Mouse (Mus musculus): ENCODE measurements around the gene Rai2. TPM values are rescaled to one million over a fixed set of nuclear protein-coding genes. Genes with fewer than 3 reads are reported as not detected.

Gene Rai2
- polyA plus RNA-seq, 1 experiment from 2014 or later = 2.8 TPM

DNA sequence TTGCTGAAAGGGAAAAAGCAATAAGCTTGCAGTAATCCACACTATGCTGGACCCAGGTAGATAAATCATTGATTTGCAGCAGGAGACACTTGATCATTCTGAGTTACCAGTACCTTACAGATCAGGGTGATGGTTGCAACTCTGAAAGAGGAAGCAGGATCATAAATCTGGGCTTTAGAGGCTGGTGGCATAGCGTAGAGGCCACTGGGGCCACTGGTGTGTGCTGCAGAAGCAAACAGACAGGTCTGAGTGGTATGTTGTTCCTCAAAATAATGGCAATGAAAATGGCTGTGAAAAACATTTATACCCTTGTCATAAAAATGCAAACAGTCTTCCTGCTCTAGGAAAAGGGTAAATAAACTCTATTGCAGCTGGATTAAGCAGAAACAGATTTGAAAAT lies 9.4 kb downstream of the Rai2 start:
- ATAC-seq (ENCODE audit: insufficient read depth) = no peak
- no peak overlapping the region for H3K9ac ChIP-seq
- 78% methylated on average over 1 of the region's 1 CpGs for WGBS
- no peak overlapping the region for H3K4me2 ChIP-seq
- no peaks in the 10 kb centered on the region for H3K4me1 ChIP-seq (ENCODE audit: insufficient read depth)
- H3K27me3 ChIP-seq (ENCODE audit: insufficient read depth, low read length) = peaks cover 4% of the 10 kb centered on the region; the same call in 1 of the 2 replicates
- DNase-seq = no peak
- no peaks in the 10 kb centered on the region for H3K9me3 ChIP-seq (ENCODE audit: low read depth, low read length)
- H3K36me3 ChIP-seq (ENCODE audit: insufficient read depth) = no peaks in the 10 kb centered on the region
- no peak overlapping the region for H3K4me3 ChIP-seq (ENCODE audit: low read depth, low read length)
- TF ChIP-seq CTCF (IDR thresholded peaks at IDR 0.05; ENCODE audit: low read depth) = no peak
- no peak overlapping the region for H3K27ac ChIP-seq (ENCODE audit: low read depth)

DNA sequence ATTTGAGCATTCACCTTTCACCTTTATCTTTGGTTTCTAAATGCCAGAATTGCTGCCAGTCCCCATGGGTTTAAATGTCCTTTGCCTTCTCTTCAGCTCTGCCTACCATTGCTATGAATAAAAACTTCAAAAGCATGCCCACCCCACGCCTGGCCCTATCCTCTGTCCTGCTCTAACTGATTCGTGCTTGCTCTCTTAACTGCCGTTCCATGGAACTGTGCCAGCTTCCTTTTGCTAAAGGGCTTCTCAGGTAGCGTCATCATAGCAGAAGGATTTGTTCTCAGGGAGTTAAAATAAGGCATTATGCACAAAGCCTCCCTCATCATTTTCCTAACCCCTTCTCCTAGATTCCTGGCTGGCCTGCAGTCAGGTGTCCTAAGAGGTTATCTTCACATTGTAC lies 11.6 kb downstream of the Rai2 start:
- H3K36me3 ChIP-seq (ENCODE audit: insufficient read depth) = no peaks in the 10 kb centered on the region
- 51% methylated on average over 4 of the region's 4 CpGs for whole genome bisulfite sequencing
- no peaks in the 10 kb centered on the region for H3K4me1 ChIP-seq (ENCODE audit: insufficient read depth)
- no peak overlapping the region for H3K9ac ChIP-seq
- H3K27ac ChIP-seq (ENCODE audit: low read depth) = no peak overlapping the region
- no peaks in the 10 kb centered on the region for H3K9me3 ChIP-seq (ENCODE audit: low read depth, low read length)
- no peak overlapping the region for H3K4me3 ChIP-seq (ENCODE audit: low read depth, low read length)
- H3K4me2 ChIP-seq = no peak overlapping the region
- DNase-seq (peak; percentile 14), ATAC-seq (ENCODE audit: insufficient read depth) (no peak)
- no peaks in the 10 kb centered on the region for H3K27me3 ChIP-seq (ENCODE audit: insufficient read depth, low read length)
- TF ChIP-seq CTCF (IDR thresholded peaks at IDR 0.05; ENCODE audit: low read depth) = no peak

DNA sequence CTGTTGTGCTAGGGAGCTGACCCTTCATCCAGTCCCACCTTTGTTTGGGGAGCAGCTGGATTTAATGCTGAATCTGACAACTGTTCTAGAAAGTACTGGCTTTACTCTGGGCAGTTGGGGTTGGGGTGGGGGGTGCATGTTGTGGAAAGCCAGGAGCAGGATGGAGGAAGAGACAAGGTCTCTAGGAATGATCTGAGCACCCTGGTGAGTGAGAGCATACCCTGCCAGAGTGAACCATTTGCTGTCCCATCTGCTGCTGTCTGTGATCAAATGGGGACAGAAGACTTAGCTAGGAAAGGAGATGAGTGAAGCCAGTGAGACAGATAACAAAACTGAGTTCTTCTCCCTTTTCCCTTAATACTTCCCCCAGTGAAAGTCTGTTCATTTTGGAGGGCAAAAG lies 13.2 kb downstream of the Rai2 start:
- H3K9me3 ChIP-seq (ENCODE audit: low read depth, low read length) = no peaks in the 10 kb centered on the region
- ATAC-seq (ENCODE audit: insufficient read depth) (no peak), DNase-seq (no peak)
- TF ChIP-seq CTCF (IDR thresholded peaks at IDR 0.05; ENCODE audit: low read depth) = no peak
- no peaks in the 10 kb centered on the region for H3K4me1 ChIP-seq (ENCODE audit: insufficient read depth)
- H3K4me3 ChIP-seq (ENCODE audit: low read depth, low read length) = no peak overlapping the region
- no peak overlapping the region for H3K27ac ChIP-seq (ENCODE audit: low read depth)
- no peaks in the 10 kb centered on the region for H3K27me3 ChIP-seq (ENCODE audit: insufficient read depth, low read length)
- no peak overlapping the region for H3K4me2 ChIP-seq
- no peaks in the 10 kb centered on the region for H3K36me3 ChIP-seq (ENCODE audit: insufficient read depth)
- H3K9ac ChIP-seq = no peak overlapping the region

DNA sequence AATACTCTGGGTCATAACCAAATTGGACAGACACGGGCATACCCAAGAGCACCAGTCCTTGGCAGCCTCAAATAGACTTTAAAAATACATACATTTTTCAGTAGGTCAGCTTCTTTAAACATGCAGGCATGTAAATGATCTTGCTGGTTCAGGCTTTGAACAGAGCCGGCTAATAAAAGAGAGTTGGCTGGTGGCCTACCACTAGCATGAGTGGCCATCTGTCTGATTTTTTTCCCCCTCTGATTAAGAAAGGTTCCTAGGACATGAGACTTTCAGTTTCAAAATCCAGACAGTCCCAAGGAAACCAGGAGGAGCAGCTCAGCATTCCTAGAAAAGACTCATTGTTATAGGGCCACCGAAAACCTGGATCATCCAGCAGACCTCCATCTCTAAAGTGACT lies 15.0 kb downstream of the Rai2 start:
- WGBS = 73% methylated on average over 3 of the region's 3 CpGs
- Histone ChIP-seq H3K27me3 (ENCODE audit: insufficient read depth, low read length) (no peaks in the 10 kb centered on the region), H3K4me3 (ENCODE audit: low read depth, low read length) (no peak overlapping the region), H3K27ac (ENCODE audit: low read depth) (no peak overlapping the region), H3K36me3 (ENCODE audit: insufficient read depth) (no peaks in the 10 kb centered on the region), H3K4me1 (ENCODE audit: insufficient read depth) (no peaks in the 10 kb centered on the region), H3K9me3 (ENCODE audit: low read depth, low read length) (no peaks in the 10 kb centered on the region), H3K4me2 (no peak overlapping the region), H3K9ac (no peak overlapping the region)
- no peak for TF ChIP-seq CTCF (IDR thresholded peaks at IDR 0.05; ENCODE audit: low read depth)
- ATAC-seq (ENCODE audit: insufficient read depth) = no peak
- no peak for DNase-seq

DNA sequence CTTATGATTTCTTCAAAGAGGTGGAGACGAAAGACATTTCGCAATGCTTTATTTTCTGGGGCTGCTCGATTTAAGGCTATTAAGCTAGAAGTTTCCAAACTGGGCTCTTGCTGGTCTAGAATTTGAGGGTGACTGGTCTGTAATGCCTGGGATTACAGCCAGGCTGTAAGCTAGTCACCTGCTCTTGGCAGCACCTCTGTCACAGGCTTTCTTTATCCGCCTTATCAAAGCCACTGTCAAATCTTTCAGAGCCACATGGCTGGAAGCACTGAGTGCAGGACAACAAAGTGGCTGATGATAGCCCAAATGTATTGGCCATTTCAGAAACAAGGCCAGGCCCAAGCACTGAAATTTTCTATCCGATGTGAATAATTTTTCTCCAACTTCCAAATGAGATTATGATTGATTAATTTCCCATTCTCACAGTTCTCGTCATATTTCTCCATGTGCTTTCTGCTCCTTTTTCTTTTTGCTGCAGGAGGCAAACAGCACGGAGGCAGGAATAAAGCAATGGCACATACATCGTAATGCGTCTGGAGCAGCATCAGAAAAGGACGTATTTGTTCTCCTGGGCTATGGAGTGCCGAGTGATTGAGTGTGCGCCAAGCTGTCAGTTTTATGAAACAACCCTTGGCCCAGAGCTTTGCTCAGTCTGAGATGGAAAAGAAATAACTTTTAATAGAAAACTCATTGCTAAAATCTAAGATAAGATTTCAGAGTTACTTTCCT lies 16.9 kb downstream of the Rai2 start:
- ATAC-seq (ENCODE audit: insufficient read depth) = peak; percentile 89; the same call in 1 of the 2 replicates
- no peak overlapping the region for H3K4me2 ChIP-seq
- H3K9ac ChIP-seq = no peak overlapping the region
- no peaks in the 10 kb centered on the region for H3K9me3 ChIP-seq (ENCODE audit: low read depth, low read length)
- H3K27ac ChIP-seq (ENCODE audit: low read depth) = no peak overlapping the region
- 0 out of 2 replicates have a peak, but pooled peaks cover 2% of the 10 kb centered on the region for H3K27me3 ChIP-seq (ENCODE audit: insufficient read depth, low read length)
- 50% methylated on average over 12 of the region's 12 CpGs for WGBS
- DNase-seq = peak; percentile 61
- no peak overlapping the region for H3K4me3 ChIP-seq (ENCODE audit: low read depth, low read length)
- H3K36me3 ChIP-seq (ENCODE audit: insufficient read depth) = no peaks in the 10 kb centered on the region
- TF ChIP-seq CTCF (IDR thresholded peaks at IDR 0.05; ENCODE audit: low read depth) = no peak
- H3K4me1 ChIP-seq (ENCODE audit: insufficient read depth) = no peaks in the 10 kb centered on the region

DNA sequence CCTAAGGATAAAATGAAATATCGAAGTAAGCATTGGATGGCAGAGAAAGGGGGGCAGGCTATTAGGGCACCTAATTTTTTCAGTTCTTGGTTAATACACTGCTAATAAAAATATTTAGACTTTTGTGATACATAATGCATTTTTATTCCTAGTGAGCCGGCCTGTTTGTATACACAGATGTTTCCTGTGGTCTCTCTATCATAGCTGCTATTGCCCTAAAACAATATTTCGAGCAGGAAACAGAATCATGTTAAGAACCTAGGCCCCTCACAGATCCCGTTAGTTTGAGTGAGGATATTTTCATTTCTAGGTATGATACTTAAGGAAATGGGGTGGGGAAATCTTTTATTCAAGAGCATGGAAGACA lies 17.4 kb downstream of the Rai2 start:
- Histone ChIP-seq H3K4me3 (ENCODE audit: low read depth, low read length) (no peak overlapping the region), H3K9ac (no peak overlapping the region), H3K9me3 (ENCODE audit: low read depth, low read length) (no peaks in the 10 kb centered on the region), H3K27ac (ENCODE audit: low read depth) (no peak overlapping the region), H3K4me2 (no peak overlapping the region), H3K4me1 (ENCODE audit: insufficient read depth) (no peaks in the 10 kb centered on the region), H3K27me3 (ENCODE audit: insufficient read depth, low read length) (0 out of 2 replicates have a peak, but pooled peaks cover 2% of the 10 kb centered on the region), H3K36me3 (ENCODE audit: insufficient read depth) (no peaks in the 10 kb centered on the region)
- ATAC-seq (ENCODE audit: insufficient read depth) = peak; percentile 52; the same call in 1 of the 2 replicates
- WGBS = 38% methylated on average over 4 of the region's 4 CpGs
- TF ChIP-seq CTCF (IDR thresholded peaks at IDR 0.05; ENCODE audit: low read depth) = no peak
- peak; percentile 35 for DNase-seq

DNA sequence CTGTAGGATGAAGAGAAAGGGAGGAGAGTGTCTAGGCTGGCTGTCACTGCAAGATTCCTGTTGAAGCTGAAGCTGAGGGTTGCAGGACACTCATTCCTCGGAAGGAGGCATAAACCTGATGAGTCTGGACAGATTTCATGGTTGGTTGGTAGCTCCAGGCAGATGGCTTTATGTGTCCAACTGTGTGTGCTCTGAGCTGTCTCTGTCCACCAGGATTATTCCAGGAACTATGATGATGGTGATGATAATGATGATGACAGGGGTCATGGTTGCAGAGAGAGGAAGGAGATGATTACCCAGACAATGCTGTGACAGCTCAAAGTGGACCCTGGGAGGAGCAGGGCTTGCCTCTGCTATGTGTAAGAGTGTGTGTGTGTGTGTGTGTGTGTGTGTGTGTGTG lies 22.5 kb downstream of the Rai2 start:
- no peaks in the 10 kb centered on the region for H3K36me3 ChIP-seq (ENCODE audit: insufficient read depth)
- H3K27me3 ChIP-seq (ENCODE audit: insufficient read depth, low read length) = 0 out of 2 replicates have a peak, but pooled peaks cover 2% of the 10 kb centered on the region
- DNase-seq (no peak), ATAC-seq (ENCODE audit: insufficient read depth) (no peak)
- no peak overlapping the region for H3K4me2 ChIP-seq
- H3K27ac ChIP-seq (ENCODE audit: low read depth) = no peak overlapping the region
- no peak overlapping the region for H3K9ac ChIP-seq
- whole genome bisulfite sequencing = 68% methylated on average over 1 of the region's 1 CpGs
- no peaks in the 10 kb centered on the region for H3K9me3 ChIP-seq (ENCODE audit: low read depth, low read length)
- H3K4me1 ChIP-seq (ENCODE audit: insufficient read depth) = no peaks in the 10 kb centered on the region
- TF ChIP-seq CTCF (IDR thresholded peaks at IDR 0.05; ENCODE audit: low read depth) = no peak
- H3K4me3 ChIP-seq (ENCODE audit: low read depth, low read length) = no peak overlapping the region

Data from lung, embryonic 14.5 days (tissue).